Mouse (Mus musculus) cortical plate, adult 2 months (tissue): ENCODE data around the gene Clic4. TPM values are rescaled to one million over a fixed set of nuclear protein-coding genes. Genes with fewer than 3 reads are reported as not detected.

ENCODE experiments used
- H3K27ac ChIP-seq: fragments of 200-500 bp; 2 replicates; pipeline ENCODE4 v1.5.1; 2012; ENCODE audit warnings: low read length, control low read depth, inconsistent platforms; ENCODE audit not compliant: insufficient read depth
- H3K4me1 ChIP-seq: fragments of 200-500 bp; 2 replicates; pipeline ENCODE4 v1.6.1; 2011; ENCODE audit warnings: low read length; ENCODE audit not compliant: control insufficient read depth, insufficient read depth
- H3K4me3 ChIP-seq: fragments of 200-500 bp; 2 replicates; pipeline ENCODE4 v1.5.1; 2011; ENCODE audit warnings: mild to moderate bottlenecking, low read length, control low read depth; ENCODE audit not compliant: insufficient read depth
- CTCF ChIP-seq: fragments of 200-500 bp; IDR thresholded peaks from 2 replicates; pipeline ENCODE4 v1.5.1; 2011; ENCODE audit warnings: mild to moderate bottlenecking, control low read depth, low read length; ENCODE audit not compliant: insufficient read depth; ENCODE audit errors: extremely low read depth
- POLR2A ChIP-seq: fragments of 200-500 bp; IDR thresholded peaks from 2 replicates; pipeline ENCODE4 v1.6.1; 2011; ENCODE audit warnings: mild to moderate bottlenecking, low read length, control low read depth; ENCODE audit not compliant: insufficient read depth; ENCODE audit errors: extremely low read depth
- polyA plus RNA-seq: library from polyadenylated mRNA; depleted of rRNA; stranded (reverse); fragments of >200 nt; gene quantifications from 2 replicates; pipeline ENCODE4 v1.2.3, GENCODE M21; 2012

The Clic4 gene
- polyA plus RNA-seq, 1 experiment = 65.8 TPM

DNA sequence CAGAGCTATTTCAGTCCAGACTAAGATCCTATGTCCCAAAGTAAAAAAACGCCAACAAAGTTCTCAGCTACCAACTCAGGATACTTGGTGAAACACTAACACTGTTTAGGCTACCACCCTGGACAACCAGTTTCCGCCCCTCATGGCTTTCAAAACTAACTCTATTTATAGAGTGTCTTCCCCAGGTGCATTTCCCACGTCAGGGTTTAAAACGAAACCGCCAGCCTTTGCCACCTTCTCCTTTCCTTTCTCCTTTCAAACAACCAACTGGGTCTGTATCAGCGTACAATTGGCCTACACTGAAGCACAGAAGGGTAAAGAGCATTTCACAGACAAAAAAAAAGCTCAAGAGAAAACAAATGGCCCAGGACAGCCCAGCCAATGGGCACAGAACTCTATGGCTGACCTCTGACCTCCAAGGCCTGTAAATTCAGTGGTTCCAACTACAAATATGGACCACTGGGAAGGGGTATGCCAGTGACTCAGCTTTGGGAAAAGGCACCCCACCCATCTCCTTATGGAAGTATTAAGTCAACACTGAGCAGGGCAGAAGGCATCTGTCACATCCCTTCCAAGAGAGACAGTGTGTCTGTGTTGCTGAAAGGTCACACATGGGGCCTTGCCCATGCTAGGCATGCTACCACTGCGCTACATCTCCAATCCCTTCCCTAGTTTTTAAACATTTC is 2.8 kb downstream of the Clic4 start:
- Histone ChIP-seq H3K27ac (no peak overlapping the region), H3K4me1 (no peaks in the 10 kb centered on the region)

DNA sequence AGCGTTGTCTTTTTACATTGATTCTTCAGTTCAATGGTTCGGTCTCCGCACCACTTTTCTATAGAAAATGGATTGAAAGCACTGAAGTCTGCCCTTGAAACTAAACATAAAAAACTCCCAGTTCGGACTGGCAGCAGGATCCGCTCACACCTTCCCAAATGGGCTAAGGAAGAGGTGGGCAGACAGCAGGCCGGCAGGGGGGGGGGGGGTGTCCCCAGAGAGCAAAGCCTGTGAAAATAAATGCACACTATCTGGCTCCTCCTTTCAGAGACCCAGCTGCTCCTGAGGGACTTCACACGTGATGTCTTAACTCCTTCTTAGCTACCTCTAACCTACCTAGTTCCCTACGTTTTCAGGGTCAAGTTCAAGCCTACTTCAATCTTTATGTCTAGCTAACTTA is 5.1 kb downstream of the Clic4 start:
- no peak overlapping the region for H3K27ac ChIP-seq
- H3K4me3 ChIP-seq = no peak overlapping the region
- H3K4me1 ChIP-seq = no peaks in the 10 kb centered on the region
- TF ChIP-seq POLR2A (no peak), CTCF (no peak)

More for the DNA sequence above, 2.8 kb downstream of the Clic4 start:
- no peak for TF ChIP-seq POLR2A
- TF ChIP-seq CTCF = no peak
- no peak overlapping the region for H3K4me3 ChIP-seq

- Histone ChIP-seq H3K4me1 (no peaks in the 10 kb centered on the region), H3K27ac (no peak overlapping the region), H3K4me3 (no peak overlapping the region)
- no peak for TF ChIP-seq CTCF
- TF ChIP-seq POLR2A = no peak
Measured at GRCm38 (mm10) chr4:135266987-135267386, 5.6 kb downstream of the Clic4 start.

DNA sequence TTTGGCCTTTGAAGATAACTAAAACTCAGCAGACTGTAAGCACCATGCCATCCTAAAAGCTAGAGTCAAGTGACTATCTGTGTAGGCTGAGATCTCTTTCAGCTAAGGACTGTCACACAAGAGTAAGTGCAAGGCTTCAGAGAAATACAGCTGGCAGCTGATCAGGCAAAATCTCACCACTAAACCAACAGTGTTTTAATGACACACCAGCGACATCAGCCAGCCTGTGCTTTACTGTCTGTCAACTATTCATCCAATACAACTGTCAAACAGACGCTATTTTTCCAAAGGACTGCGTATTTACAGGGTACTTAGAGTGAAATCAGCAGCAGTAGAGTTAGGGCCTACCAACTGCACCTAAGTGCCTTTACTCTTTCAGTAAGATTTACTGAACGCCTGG is 12.2 kb downstream of the Clic4 start:
- Histone ChIP-seq H3K27ac (no peak overlapping the region), H3K4me1 (no peaks in the 10 kb centered on the region; the same call in 1 of the 2 replicates), H3K4me3 (no peak overlapping the region)
- no peak for TF ChIP-seq CTCF
- TF ChIP-seq POLR2A = no peak

DNA sequence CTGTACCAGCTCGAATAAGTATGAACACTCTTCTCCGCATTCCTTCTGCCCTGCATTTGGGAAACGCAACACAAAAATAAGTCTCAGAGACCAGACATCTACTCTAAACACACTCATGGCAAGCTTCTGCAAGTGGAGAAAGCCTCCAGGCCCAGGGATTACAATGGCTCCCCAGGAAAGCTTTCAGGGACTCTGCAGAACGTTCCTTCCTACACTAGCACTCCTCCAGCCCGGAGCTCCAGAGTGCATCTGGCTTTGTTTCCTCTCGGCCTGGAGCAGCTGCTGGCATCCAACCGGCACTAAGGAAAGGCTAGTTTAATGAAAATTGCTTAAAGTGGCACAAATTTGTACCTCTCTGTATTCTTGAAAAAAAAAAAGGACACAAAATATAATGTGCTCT is 14.1 kb downstream of the Clic4 start:
- TF ChIP-seq CTCF (no peak), POLR2A (no peak)
- Histone ChIP-seq H3K27ac (peak overlapping the region; percentile 28; the same call in 1 of the 2 replicates), H3K4me3 (no peak overlapping the region), H3K4me1 (no peaks in the 10 kb centered on the region; the same call in 1 of the 2 replicates)

DNA sequence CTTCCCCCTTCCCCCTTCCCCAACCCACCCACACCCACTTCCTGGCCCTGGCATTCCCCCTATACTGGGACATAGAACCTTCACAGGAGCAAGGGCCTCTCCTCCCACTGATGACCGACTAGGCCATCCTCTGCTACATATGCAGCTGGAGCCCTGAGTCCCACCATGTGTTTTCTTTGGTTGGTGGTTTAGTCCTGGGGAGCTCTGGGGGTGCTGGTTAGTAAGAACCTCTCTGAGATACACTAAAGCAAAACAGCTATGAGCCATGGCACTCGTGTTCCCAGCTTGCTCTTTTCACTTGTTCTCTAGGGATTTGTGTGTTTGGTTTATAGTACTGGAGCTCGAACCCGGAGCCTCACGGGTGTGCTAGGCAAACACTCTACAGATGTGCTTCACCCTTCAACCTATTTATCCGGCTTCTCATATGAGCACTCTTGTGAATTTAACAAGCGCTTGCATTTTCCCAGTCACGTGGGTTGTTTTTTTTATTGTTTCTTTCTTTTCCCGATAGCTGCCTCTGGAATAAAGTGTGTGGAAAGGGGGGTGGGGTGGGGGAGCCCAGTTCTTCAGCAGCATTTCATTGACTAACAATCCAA is 14.6 kb downstream of the Clic4 start:
- Histone ChIP-seq H3K4me3 (no peak overlapping the region), H3K4me1 (no peaks in the 10 kb centered on the region; the same call in 1 of the 2 replicates)
- TF ChIP-seq CTCF = no peak
- no peak for TF ChIP-seq POLR2A

GRCm38 (mm10) chr4:135256536-135257450 is 15.8 kb downstream of the Clic4 start:
- TF ChIP-seq POLR2A (no peak), CTCF (no peak)
- H3K4me3 ChIP-seq = no peak overlapping the region
- no peaks in the 10 kb centered on the region; the same call in 1 of the 2 replicates for H3K4me1 ChIP-seq

More for the DNA sequence above, 14.6 kb downstream of the Clic4 start:
- H3K27ac ChIP-seq = peak overlapping the region; percentile 28; the same call in 1 of the 2 replicates

GRCm38 (mm10) chr4:135254770-135255169 is 17.8 kb downstream of the Clic4 start:
- no peak for TF ChIP-seq CTCF
- TF ChIP-seq POLR2A = no peak
- H3K4me3 ChIP-seq = no peak overlapping the region
- H3K27ac ChIP-seq = peak overlapping the region; percentile 82
- H3K4me1 ChIP-seq = no peaks in the 10 kb centered on the region; the same call in 1 of the 2 replicates

More at GRCm38 (mm10) chr4:135256536-135257450, 15.8 kb downstream of the Clic4 start:
- H3K27ac ChIP-seq = no peak overlapping the region

GRCm38 (mm10) chr4:135254321-135254720 is 18.3 kb downstream of the Clic4 start:
- TF ChIP-seq POLR2A = no peak
- TF ChIP-seq CTCF = no peak
- no peaks in the 10 kb centered on the region; the same call in 1 of the 2 replicates for H3K4me1 ChIP-seq
- no peak overlapping the region for H3K4me3 ChIP-seq
- peak overlapping the region; percentile 82 for H3K27ac ChIP-seq
